Mouse (Mus musculus): ENCODE results near the gene Serpine1.

Gene Serpine1

GRCm38 (mm10) chr5:137072079-137072960, at the start of gene Serpine1:
Gene Serpine1 (minus strand): TSS chr5:137072268.
- in situ Hi-C loops (cut with MboI, MseI): no loop called here

GRCm38 (mm10) chr5:137121280-137121679, 49.2 kb upstream of the Serpine1 start:
- in situ Hi-C loops (cut with MboI, MseI): no loop called here

GRCm38 (mm10) chr5:137118878-137119277, 46.8 kb upstream of the Serpine1 start:
- in situ Hi-C loops (cut with MboI, MseI): loop anchor here (10.0 kb wide), 1 partner anchor 194 kb away; no protein-coding TSS in a partner anchor

- in situ Hi-C loops (cut with MboI, MseI): loop anchor here (10.0 kb wide), 1 partner anchor 193 kb away; no protein-coding TSS in a partner anchor
Measured at GRCm38 (mm10) chr5:137117994-137118393, 45.9 kb upstream of the Serpine1 start.

GRCm38 (mm10) chr5:137116987-137117386, 44.9 kb upstream of the Serpine1 start:
- in situ Hi-C loops (cut with MboI, MseI): loop anchor here (10.0 kb wide), 1 partner anchor 192 kb away; no protein-coding TSS in a partner anchor

GRCm38 (mm10) chr5:137115866-137116847, 44.1 kb upstream of the Serpine1 start, which contains the start of gene Trim56:
Gene Trim56 (minus strand): TSS chr5:137116209.
- in situ Hi-C loops (cut with MboI, MseI): loop anchor here (10.0 kb wide), 1 partner anchor 191 kb away; no protein-coding TSS in a partner anchor

GRCm38 (mm10) chr5:137114891-137115561, 43.0 kb upstream of the Serpine1 start:
- in situ Hi-C loops (cut with MboI, MseI): loop anchor here (10.0 kb wide), 1 partner anchor 190 kb away; no protein-coding TSS in a partner anchor

- in situ Hi-C loops (cut with MboI, MseI): loop anchor here (10.0 kb wide), 1 partner anchor 187 kb away; no protein-coding TSS in a partner anchor
Measured at GRCm38 (mm10) chr5:137111542-137112408, 39.7 kb upstream of the Serpine1 start.

- in situ Hi-C loops (cut with MboI, MseI): loop anchor here (10.0 kb wide), 1 partner anchor 186 kb away; no protein-coding TSS in a partner anchor
Measured at GRCm38 (mm10) chr5:137110863-137111262, 38.8 kb upstream of the Serpine1 start.

GRCm38 (mm10) chr5:137109941-137110593, 38.0 kb upstream of the Serpine1 start:
- in situ Hi-C loops (cut with MboI, MseI): loop anchor here (10.0 kb wide), 1 partner anchor 185 kb away; no protein-coding TSS in a partner anchor

GRCm38 (mm10) chr5:137108111-137108510, 36.0 kb upstream of the Serpine1 start:
- in situ Hi-C loops (cut with MboI, MseI): no loop called here

- in situ Hi-C loops (cut with MboI, MseI): no loop called here
Measured at GRCm38 (mm10) chr5:137107670-137108069, 35.6 kb upstream of the Serpine1 start.

- in situ Hi-C loops (cut with MboI, MseI): no loop called here
Measured at GRCm38 (mm10) chr5:137107024-137107423, 35.0 kb upstream of the Serpine1 start.

GRCm38 (mm10) chr5:137106434-137106833, 34.4 kb upstream of the Serpine1 start:
- in situ Hi-C loops (cut with MboI, MseI): no loop called here

- in situ Hi-C loops (cut with MboI, MseI): loop anchor here (5.0 kb wide), 1 partner anchor 72 kb away; no protein-coding TSS in a partner anchor
Measured at GRCm38 (mm10) chr5:137103969-137104368, 31.9 kb upstream of the Serpine1 start.

GRCm38 (mm10) chr5:137102575-137103522, 30.8 kb upstream of the Serpine1 start:
- in situ Hi-C loops (cut with MboI, MseI): loop anchor here (5.0 kb wide), 1 partner anchor 71 kb away; no protein-coding TSS in a partner anchor

GRCm38 (mm10) chr5:137102078-137102477, 30.0 kb upstream of the Serpine1 start:
- in situ Hi-C loops (cut with MboI, MseI): loop anchor here (5.0 kb wide), 1 partner anchor 70 kb away; no protein-coding TSS in a partner anchor

- in situ Hi-C loops (cut with MboI, MseI): loop anchor here (5.0 kb wide), 1 partner anchor 68 kb away; no protein-coding TSS in a partner anchor
Measured at GRCm38 (mm10) chr5:137100660-137101059, 28.6 kb upstream of the Serpine1 start.
